Mouse (Mus musculus) hindbrain, embryonic 13.5 days (tissue): ENCODE measurements around the gene Twf1. TPM values are rescaled to one million over a fixed set of nuclear protein-coding genes. Genes with fewer than 3 reads are reported as not detected.

ENCODE experiments used
- ATAC-seq: fragments of 200-750 bp; cut with Nextera tagmentation; 2 replicates; pipeline ENCODE4 v1.8.0; 2017; ENCODE audit warnings: moderate TSS enrichment; ENCODE audit not compliant: low FRiP score
- H3K27ac ChIP-seq: fragments of 300-500 bp; sonication (generic); 2 replicates; pipeline ENCODE4 v1.5.1; 2015; ENCODE audit warnings: inconsistent platforms, mild to moderate bottlenecking, moderate library complexity
- H3K27me3 ChIP-seq: fragments of 300-500 bp; sonication (generic); 2 replicates; pipeline ENCODE4 v1.6.1; 2015; ENCODE audit warnings: mild to moderate bottlenecking, inconsistent platforms
- H3K36me3 ChIP-seq: fragments of 300-500 bp; sonication (generic); 2 replicates; pipeline ENCODE4 v1.6.1; 2015; ENCODE audit warnings: mild to moderate bottlenecking, inconsistent platforms
- H3K4me1 ChIP-seq: fragments of 300-500 bp; sonication (generic); replicated peaks from 2 replicates; pipeline ENCODE4 v1.6.1; 2015; ENCODE audit warnings: inconsistent platforms
- H3K4me2 ChIP-seq: fragments of 300-500 bp; sonication (generic); 2 replicates; pipeline ENCODE4 v1.6.1; 2015; ENCODE audit warnings: inconsistent platforms, mild to moderate bottlenecking, moderate library complexity
- H3K4me3 ChIP-seq: fragments of 300-500 bp; sonication (generic); 2 replicates; pipeline ENCODE4 v1.5.1; 2015; ENCODE audit warnings: mild to moderate bottlenecking, inconsistent platforms
- H3K9ac ChIP-seq: fragments of 300-500 bp; sonication (generic); 2 replicates; pipeline ENCODE4 v1.6.1; 2015; ENCODE audit warnings: mild to moderate bottlenecking, inconsistent platforms
- H3K9me3 ChIP-seq: fragments of 300-500 bp; sonication (generic); 2 replicates; pipeline ENCODE4 v1.6.1; 2016; ENCODE audit warnings: inconsistent platforms
- WGBS: fragments of 180-500 bp; shearing (Covaris S2); methylation state at CpG from one replicate; pipeline ENCODE4 v1.1.7; 2015; 5-methylcytosine and 5-hydroxymethylcytosine counted together
- polyA plus RNA-seq: library from polyadenylated mRNA; unstranded; fragments of >200 nt; fragmentation: Nextera tagmentation; extraction: Ambion mirVana; gene quantifications from 2 replicates; pipeline ENCODE4 v1.2.1, GENCODE M21; 2015

Gene Twf1
- polyA plus RNA-seq, 1 experiment from 2014 or later, result 92.3 TPM

GRCm38 (mm10) chr15:94535521-94535920 lies 54.2 kb downstream of the Twf1 start:
- no peak for ATAC-seq
- Histone ChIP-seq H3K9me3 (no peaks in the 10 kb centered on the region), H3K9ac (no peak overlapping the region), H3K4me2 (no peak overlapping the region), H3K36me3 (peaks cover 4% of the 10 kb centered on the region), H3K4me1 (no peaks in the 10 kb centered on the region), H3K27ac (no peak overlapping the region), H3K27me3 (no peaks in the 10 kb centered on the region), H3K4me3 (no peak overlapping the region)
- 92% methylated on average over 7 of the region's 7 CpGs for WGBS

GRCm38 (mm10) chr15:94532956-94533355 lies 56.7 kb downstream of the Twf1 start:
- Histone ChIP-seq H3K4me3 (no peak overlapping the region), H3K27me3 (no peaks in the 10 kb centered on the region)
- 94% methylated on average over 6 of the region's 6 CpGs for WGBS

GRCm38 (mm10) chr15:94532306-94532705 lies 57.4 kb downstream of the Twf1 start:
- Histone ChIP-seq H3K36me3 (peaks cover 9% of the 10 kb centered on the region; the same call in 1 of the 2 replicates), H3K27me3 (no peaks in the 10 kb centered on the region), H3K27ac (no peak overlapping the region), H3K4me1 (no peaks in the 10 kb centered on the region), H3K4me2 (no peak overlapping the region), H3K9me3 (no peaks in the 10 kb centered on the region), H3K4me3 (no peak overlapping the region), H3K9ac (no peak overlapping the region)
- ATAC-seq, result no peak
- WGBS, result 94% methylated on average over 5 of the region's 5 CpGs

More at GRCm38 (mm10) chr15:94532956-94533355, 56.7 kb downstream of the Twf1 start:
- no peaks in the 10 kb centered on the region for H3K9me3 ChIP-seq
- peaks cover 9% of the 10 kb centered on the region; the same call in 1 of the 2 replicates for H3K36me3 ChIP-seq
- H3K4me1 ChIP-seq, result no peaks in the 10 kb centered on the region
- ATAC-seq, result no peak
- H3K27ac ChIP-seq, result no peak overlapping the region
- no peak overlapping the region for H3K9ac ChIP-seq
- H3K4me2 ChIP-seq, result no peak overlapping the region

- no peak overlapping the region for H3K27ac ChIP-seq
- H3K4me1 ChIP-seq, result no peaks in the 10 kb centered on the region
- no peak overlapping the region for H3K9ac ChIP-seq
- H3K36me3 ChIP-seq, result peaks cover 9% of the 10 kb centered on the region; the same call in 1 of the 2 replicates
- no peaks in the 10 kb centered on the region for H3K9me3 ChIP-seq
- no peaks in the 10 kb centered on the region for H3K27me3 ChIP-seq
- no peak overlapping the region for H3K4me2 ChIP-seq
- ATAC-seq, result no peak
- 89% methylated on average over 3 of the region's 3 CpGs for WGBS
- H3K4me3 ChIP-seq, result no peak overlapping the region
Observed at GRCm38 (mm10) chr15:94530519-94530918, 59.2 kb downstream of the Twf1 start.

Other genes with a start within 250 kb of the Twf1 start
- gene Adamts20, start 124.5 kb downstream of the Twf1 start, polyA plus RNA-seq, result 2.7 and 3.2 TPM in 2 replicates
- 6.9 and 7.2 TPM in 2 replicates for gene Pus7l, start 46.3 kb downstream of the Twf1 start, polyA plus RNA-seq
- gene Irak4, start 46.2 kb downstream of the Twf1 start, polyA plus RNA-seq, result 1.9 and 2.4 TPM in 2 replicates
- 6.9 and 7.4 TPM in 2 replicates for gene Tmem117, start 39.3 kb upstream of the Twf1 start, polyA plus RNA-seq